Mouse (Mus musculus) hematopoietic multipotent progenitor cell, adult 10-12 weeks (in vitro differentiated cells): ENCODE measurements around the gene Pcbd2. TPM values are rescaled to one million over a fixed set of nuclear protein-coding genes. Genes with fewer than 3 reads are reported as not detected.

Experiments used
- polyA plus RNA-seq: library from polyadenylated mRNA; stranded (reverse); fragments of >175 nt; gene quantifications from 2 replicates; pipeline ENCODE4 v1.2.3, GENCODE M21; 2012; ENCODE audit warnings: low replicate concordance

Gene Pcbd2
- polyA plus RNA-seq, result 27.3 and 39.0 TPM in 2 replicates

DNA sequence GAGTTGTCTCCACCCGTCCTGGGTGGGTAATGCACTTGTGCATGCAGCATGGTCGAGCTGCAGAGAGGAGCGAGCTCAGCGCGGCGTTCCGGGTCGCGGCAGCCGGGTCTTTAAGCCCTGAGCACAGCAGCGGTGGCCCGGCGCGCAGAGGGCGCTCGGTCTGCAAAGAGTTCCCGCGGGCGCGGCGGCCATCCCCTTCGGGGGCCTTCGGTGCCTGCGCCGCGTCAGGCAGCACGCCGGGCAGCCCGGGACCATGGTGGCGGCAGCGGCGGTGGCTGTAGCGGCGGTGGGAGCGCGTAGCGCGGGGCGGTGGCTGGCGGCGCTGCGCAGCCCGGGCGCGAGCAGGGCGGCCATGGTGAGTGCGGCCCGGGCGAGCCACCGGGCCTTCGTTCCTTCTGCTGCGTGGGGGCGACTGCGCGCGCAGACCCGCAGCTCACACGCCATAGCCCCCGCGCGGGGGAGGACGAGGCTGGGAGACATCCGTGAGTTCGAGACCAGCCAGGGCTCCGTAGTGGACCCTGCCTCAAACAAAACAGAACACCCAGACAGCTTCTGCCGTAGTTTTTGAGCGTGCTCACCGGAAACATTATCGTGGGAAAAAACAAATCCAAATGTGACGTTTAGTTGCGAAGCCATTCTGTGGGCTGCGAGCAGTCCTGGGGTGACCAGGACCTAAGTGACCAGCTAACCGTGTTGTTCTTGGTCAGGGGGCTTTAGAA lies at the start of gene Pcbd2:
TSS of gene Pcbd2 (plus strand) at position 249 of the 719 bp plus-strand sequence.

DNA sequence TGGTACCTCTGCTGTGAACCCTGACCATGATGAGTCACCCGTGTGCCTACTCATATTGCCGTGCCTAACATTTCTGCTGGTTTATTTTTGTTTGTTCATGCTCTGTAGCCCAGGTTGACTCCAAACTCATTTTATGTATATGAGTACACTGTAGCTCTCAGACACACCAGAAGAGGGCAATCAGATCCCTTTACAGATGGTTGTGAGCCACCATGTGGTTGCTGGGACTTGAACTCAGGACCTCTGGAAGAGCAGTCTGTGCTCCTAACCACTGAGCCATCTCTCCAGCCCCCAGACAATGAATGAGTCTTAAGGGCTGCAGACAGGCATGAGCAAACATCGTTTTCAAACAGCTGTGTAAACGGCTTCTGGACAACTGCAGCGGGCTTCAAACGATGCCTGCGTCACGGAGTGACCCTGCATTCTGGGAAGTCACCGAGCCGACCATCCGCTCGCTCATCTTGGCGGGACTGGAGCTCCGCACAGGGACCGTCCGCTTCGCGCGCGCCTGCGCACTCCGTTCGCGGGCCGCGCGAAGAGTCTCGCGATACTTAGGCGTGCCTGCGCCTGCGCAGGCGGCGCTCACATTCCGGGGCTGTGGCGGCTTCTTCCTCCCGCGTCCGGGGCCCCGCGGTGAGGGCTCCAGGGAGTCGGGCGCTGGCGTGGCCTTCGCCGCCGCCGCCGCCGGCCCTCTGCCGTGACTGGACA lies 34.5 kb upstream of the Pcbd2 start, which contains the start of gene B230219D22Rik:
TSS of gene B230219D22Rik (plus strand) at position 590 of the 708 bp plus-strand sequence.

DNA sequence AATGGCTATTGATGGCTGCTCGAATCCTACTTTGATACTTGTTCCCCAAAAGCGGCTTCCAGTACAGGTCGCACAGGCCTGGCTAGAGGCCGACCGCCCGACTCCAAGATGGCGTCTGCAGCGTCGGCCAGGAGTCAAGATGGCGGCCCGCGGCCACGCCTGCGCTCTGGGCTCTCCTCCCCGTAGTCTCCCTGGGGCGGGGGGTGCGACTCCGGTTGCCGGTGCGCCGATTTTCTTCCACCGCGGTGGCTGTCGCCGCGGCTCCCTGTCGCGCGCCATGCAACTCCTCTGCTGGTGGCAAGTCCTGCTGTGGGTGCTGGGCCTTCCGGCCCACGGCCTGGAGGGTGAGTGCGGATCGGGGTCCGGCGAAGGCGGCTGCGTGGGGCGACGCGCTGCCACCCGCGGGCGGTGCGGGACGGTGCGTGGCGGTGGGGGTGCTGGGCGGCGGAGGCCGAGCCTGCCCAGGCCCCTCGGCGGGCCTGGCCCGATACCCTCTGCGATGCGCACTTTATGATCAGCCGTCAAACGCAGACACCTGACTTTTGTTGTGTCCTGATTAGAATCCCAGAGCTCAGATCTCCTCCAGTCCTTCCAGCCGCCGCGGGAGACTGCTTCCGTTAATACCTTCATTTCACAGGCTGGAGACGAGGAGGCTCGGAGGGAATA lies 12.5 kb upstream of the Pcbd2 start, which contains the start of gene Txndc15:
TSS of gene Txndc15 (plus strand) at position 150 of the 666 bp plus-strand sequence.

DNA sequence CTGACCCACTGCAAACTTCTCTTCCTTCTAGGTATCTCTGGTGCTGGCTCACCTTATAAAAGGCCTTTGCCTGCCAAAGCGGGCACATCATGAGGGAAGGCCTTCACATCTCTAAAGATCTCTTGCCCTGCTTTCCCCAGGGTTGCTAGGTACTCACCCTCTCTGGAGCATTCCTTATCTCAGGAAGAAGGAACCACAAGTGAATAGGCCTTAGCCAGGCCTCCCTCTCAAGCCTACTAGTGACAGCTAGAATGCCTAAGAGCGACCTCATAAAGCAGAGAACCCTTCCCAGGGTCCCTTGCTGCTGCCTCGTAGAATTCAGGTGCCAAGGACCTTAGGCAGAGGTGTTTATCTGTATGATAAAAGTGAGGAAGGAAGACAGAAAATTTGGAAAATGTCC lies 57.1 kb downstream of the Pcbd2 start, which contains the start of gene Catsper3:
TSS of gene Catsper3 (plus strand) at position 301 of the 400 bp plus-strand sequence.

Other genes starting within 250 kb of the Pcbd2 start
- 7.9 and 12.5 TPM in 2 replicates for gene Dbn1, start 239.3 kb upstream of the Pcbd2 start, polyA plus RNA-seq
- gene Pdlim7, start 213.7 kb upstream of the Pcbd2 start, polyA plus RNA-seq, result 67.1 and 113 TPM in 2 replicates
- gene Dok3, start 198.1 kb upstream of the Pcbd2 start, polyA plus RNA-seq, result 740 and 1,822 TPM in 2 replicates
- gene Ddx41, start 190.7 kb upstream of the Pcbd2 start, polyA plus RNA-seq, result 103 and 109 TPM in 2 replicates
- 114 and 272 TPM in 2 replicates for gene Fam193b, start 156.2 kb upstream of the Pcbd2 start, polyA plus RNA-seq
- gene Tmed9, start 153.6 kb upstream of the Pcbd2 start, polyA plus RNA-seq, result 85.5 and 140 TPM in 2 replicates
- 29.7 and 36.1 TPM in 2 replicates for gene B4galt7, start 127.5 kb upstream of the Pcbd2 start, polyA plus RNA-seq
- 19.9 and 30.4 TPM in 2 replicates for gene Caml, start 104.4 kb upstream of the Pcbd2 start, polyA plus RNA-seq
- 16.8 and 28.2 TPM in 2 replicates for gene Ddx46, start 92.3 kb upstream of the Pcbd2 start, polyA plus RNA-seq
- 20.4 and 22.0 TPM in 2 replicates for gene B230219D22Rik, start 34.2 kb upstream of the Pcbd2 start, polyA plus RNA-seq
- 16.9 and 38.0 TPM in 2 replicates for gene Txndc15, start 12.7 kb upstream of the Pcbd2 start, polyA plus RNA-seq
- gene Catsper3, start 57.2 kb downstream of the Pcbd2 start, polyA plus RNA-seq, result not detected in 2 replicates
- gene Pitx1, start 108.8 kb downstream of the Pcbd2 start, polyA plus RNA-seq, result not detected in 2 replicates